8 mouse cellular contexts compared by ENCODE assay signal in the genomic region with DNA sequence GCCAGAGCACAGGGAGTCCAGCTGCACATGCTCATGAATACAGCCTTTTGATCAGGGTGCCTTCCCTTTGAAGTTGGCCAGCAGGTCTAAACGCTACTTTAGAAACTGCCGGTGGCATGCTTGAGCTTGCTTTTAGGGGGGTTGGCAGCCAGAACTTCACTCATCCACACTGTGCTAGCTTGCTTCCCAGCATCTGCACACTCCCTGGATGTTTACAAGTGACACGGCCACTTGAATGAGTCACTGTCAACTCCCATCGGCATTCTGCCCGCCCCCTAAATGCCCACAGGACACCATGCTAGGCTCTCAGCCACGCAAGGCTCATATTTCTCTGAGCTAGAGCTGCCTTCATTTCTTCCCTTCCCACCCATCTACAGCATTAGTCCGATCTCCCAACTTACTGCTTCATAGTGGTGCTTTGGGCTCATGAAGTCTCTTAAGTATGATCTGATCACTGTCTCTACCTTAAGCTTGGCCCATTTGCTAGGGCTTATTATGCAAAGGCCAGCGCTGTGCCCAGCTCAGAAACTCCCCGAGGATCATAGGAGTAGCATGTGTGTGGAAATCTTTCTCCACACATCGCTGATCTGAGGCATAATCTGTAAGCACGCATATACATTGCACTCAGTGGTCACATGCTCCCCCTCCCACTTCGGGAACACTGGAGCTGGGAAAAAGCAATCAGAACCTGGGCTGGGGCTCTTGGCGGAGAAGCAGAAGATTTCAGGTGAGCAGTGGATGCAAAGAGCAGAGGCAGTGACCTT.
DNase-seq lines count a peak whose midpoint lies in the region; ATAC-seq and TF ChIP-seq lines count a peak whose summit lies in the region.

No protein-coding gene starts in this region.

- TF ChIP-seq POLR2A in thymus, adult 2 months (IDR thresholded peaks at IDR 0.05; ENCODE audit: control insufficient read depth, extremely low read depth, insufficient read depth, low read length, poor library complexity) = no peak

- H3K79me2 ChIP-seq in C2C12 (ENCODE audit: control insufficient read depth, insufficient read depth) = no peaks in the 10 kb centered on the region

- H3ac ChIP-seq in C2C12 (ENCODE audit: control insufficient read depth, insufficient read length, low read depth) = no peak overlapping the region

- TF ChIP-seq CTCF in C2C12 (IDR thresholded peaks at IDR 0.05; ENCODE audit: control insufficient read depth, insufficient read depth, insufficient read length) = no peak
- no peak for TF ChIP-seq CTCF in thymus, adult 2 months (IDR thresholded peaks at IDR 0.05; ENCODE audit: borderline replicate concordance, control insufficient read depth, extremely low read depth, insufficient read depth, low read length, poor library complexity)

- 8% methylated on average over 13 of the region's 13 CpGs for WGBS in embryonic facial prominence, embryonic 14.5 days
- 36% methylated on average over 13 of the region's 13 CpGs for WGBS in hindbrain, embryonic 12.5 days
- WGBS in midbrain, embryonic 15.5 days = 21% methylated on average over 13 of the region's 13 CpGs
- 63% methylated on average over 13 of the region's 13 CpGs for WGBS in thymus, adult 2 months

- no peak overlapping the region for H3K9ac ChIP-seq in embryonic facial prominence, embryonic 14.5 days (ENCODE audit: low read depth, low read length)
- H3K9ac ChIP-seq in hindbrain, embryonic 12.5 days = 0 out of 2 replicates have a peak overlapping the region, but pooled peaks have one; percentile 27
- peak overlapping the region; percentile 28; the same call in 1 of the 2 replicates for H3K9ac ChIP-seq in midbrain, embryonic 15.5 days

- intact Hi-C loops in heart, postnatal 25 days (cut with DNase I) = loop anchor here (2.0 to 10.0 kb wide), 5 partner anchors 97 to 623 kb away; a partner anchor contains a TSS

- peaks cover 7% of the 10 kb centered on the region for H3K4me1 ChIP-seq in embryonic facial prominence, embryonic 14.5 days (ENCODE audit: control insufficient read depth, insufficient read depth, low read length)
- H3K4me1 ChIP-seq in hindbrain, embryonic 12.5 days = peaks cover 10% of the 10 kb centered on the region
- peaks cover 10% of the 10 kb centered on the region for H3K4me1 ChIP-seq in midbrain, embryonic 15.5 days
- H3K4me1 ChIP-seq in thymus, adult 2 months (replicated peaks; ENCODE audit: control insufficient read depth, insufficient read depth, low read length) = 0 out of 2 replicates have a peak, but pooled peaks cover 3% of the 10 kb centered on the region

- no peaks in the 10 kb centered on the region for H3K27me3 ChIP-seq in C2C12 (ENCODE audit: control insufficient read depth, insufficient read depth, insufficient read length)
- no peaks in the 10 kb centered on the region for H3K27me3 ChIP-seq in embryonic facial prominence, embryonic 14.5 days (replicated peaks; ENCODE audit: control insufficient read depth, insufficient read depth, low read length)
- H3K27me3 ChIP-seq in hindbrain, embryonic 12.5 days = no peaks in the 10 kb centered on the region
- H3K27me3 ChIP-seq in midbrain, embryonic 15.5 days (replicated peaks) = no peaks in the 10 kb centered on the region
- H3K27me3 ChIP-seq in thymus, adult 2 months (ENCODE audit: control insufficient read depth, insufficient read depth, low read length) = no peaks in the 10 kb centered on the region

- ATAC-seq in embryonic facial prominence, embryonic 14.5 days (ENCODE audit: low read depth) = peak; percentile 67
- ATAC-seq in hindbrain, embryonic 12.5 days (ENCODE audit: low FRiP score) = peak; percentile 69; the same call in 1 of the 2 replicates
- peak; percentile 84 for ATAC-seq in midbrain, embryonic 15.5 days (replicated peaks)
- no peak for ATAC-seq in erythroid progenitor cell, adult 5-6 weeks (replicated peaks; ENCODE audit: low FRiP score, poor library complexity, severe bottlenecking)

- no peaks in the 10 kb centered on the region for H3K9me3 ChIP-seq in embryonic facial prominence, embryonic 14.5 days (ENCODE audit: control insufficient read depth, low read length)
- no peaks in the 10 kb centered on the region for H3K9me3 ChIP-seq in hindbrain, embryonic 12.5 days (replicated peaks)
- 0 out of 2 replicates have a peak, but pooled peaks cover 6% of the 10 kb centered on the region for H3K9me3 ChIP-seq in midbrain, embryonic 15.5 days

- no peaks in the 10 kb centered on the region for H3K79me3 ChIP-seq in C2C12 (ENCODE audit: low read depth)

- no peaks in the 10 kb centered on the region for H3K36me3 ChIP-seq in C2C12 (ENCODE audit: control insufficient read depth, insufficient read depth)
- no peaks in the 10 kb centered on the region for H3K36me3 ChIP-seq in embryonic facial prominence, embryonic 14.5 days (ENCODE audit: control insufficient read depth, insufficient read depth, low read length)
- no peaks in the 10 kb centered on the region for H3K36me3 ChIP-seq in hindbrain, embryonic 12.5 days
- H3K36me3 ChIP-seq in midbrain, embryonic 15.5 days (replicated peaks) = no peaks in the 10 kb centered on the region
- H3K36me3 ChIP-seq in thymus, adult 2 months (ENCODE audit: control insufficient read depth, insufficient read depth, low read length) = no peaks in the 10 kb centered on the region

- H3K4me2 ChIP-seq in embryonic facial prominence, embryonic 14.5 days (ENCODE audit: low read depth, low read length) = peak overlapping the region; percentile 56
- peak overlapping the region; percentile 50 for H3K4me2 ChIP-seq in hindbrain, embryonic 12.5 days (replicated peaks)
- H3K4me2 ChIP-seq in midbrain, embryonic 15.5 days = peak overlapping the region; percentile 48

- H3K4me3 ChIP-seq in C2C12 (ENCODE audit: insufficient read depth, poor library complexity, severe bottlenecking) = peak overlapping the region; percentile 15
- H3K4me3 ChIP-seq in embryonic facial prominence, embryonic 14.5 days (ENCODE audit: low read depth, low read length) = peak overlapping the region; percentile 29
- peak overlapping the region; percentile 16; the same call in 1 of the 2 replicates for H3K4me3 ChIP-seq in hindbrain, embryonic 12.5 days
- peak overlapping the region; percentile 26 for H3K4me3 ChIP-seq in midbrain, embryonic 15.5 days
- H3K4me3 ChIP-seq in thymus, adult 2 months (ENCODE audit: control insufficient read depth, insufficient read depth, low read length) = no peak overlapping the region

- peak; percentile 90 for DNase-seq in heart, adult 11 months
- no peak for DNase-seq in heart, postnatal 25 days (ENCODE audit: low spot score)
- DNase-seq in embryonic facial prominence, embryonic 14.5 days (ENCODE audit: low spot score) = peak; percentile 48
- no peak for DNase-seq in thymus, adult 2 months

- 0 out of 2 replicates have a peak overlapping the region, but pooled peaks have one; percentile 29 for H3K27ac ChIP-seq in embryonic facial prominence, embryonic 14.5 days (replicated peaks; ENCODE audit: low read depth, low read length)
- H3K27ac ChIP-seq in hindbrain, embryonic 12.5 days = peak overlapping the region; percentile 40; the same call in 1 of the 2 replicates
- peak overlapping the region; percentile 66 for H3K27ac ChIP-seq in midbrain, embryonic 15.5 days
- H3K27ac ChIP-seq in thymus, adult 2 months (ENCODE audit: control insufficient read depth, insufficient read depth, low read length) = no peak overlapping the region

TF ChIP-seq in C2C12, 6 proteins besides CTCF, POLR2A, EP300 and RAD21:
- TF ChIP-seq USF1 (IDR thresholded peaks at IDR 0.05; ENCODE audit: low read depth) (no peak), MAX (IDR thresholded peaks at IDR 0.05) (no peak), MYOG (IDR thresholded peaks at IDR 0.05; ENCODE audit: control insufficient read depth, extremely low read depth, insufficient read length) (no peak), CEBPB (IDR thresholded peaks at IDR 0.05; ENCODE audit: low read depth) (no peak), MYOD1 (IDR thresholded peaks at IDR 0.05; ENCODE audit: control insufficient read depth, insufficient read length, low read depth) (no peak), FOSL1 (IDR thresholded peaks at IDR 0.05; ENCODE audit: insufficient read depth, low read length, poor library complexity, severe bottlenecking) (no peak)

Comparison
In these comparisons a context has a peak if more than half of its experiments do, and no peak if none do; other contexts are left out.
1. DNase-seq: peak in heart, adult 11 months (single experiment) and embryonic facial prominence, embryonic 14.5 days (single experiment); none in heart, postnatal 25 days (single experiment) and thymus, adult 2 months (single experiment).
2. Peak in every context shown above with its lines, with median percentiles within 50 percentile points of each other: H3K4me2 ChIP-seq.